Mouse (Mus musculus) left cerebral cortex, postnatal 25 days (tissue): ENCODE measurements at regions not wholly inside any gene's neighbourhood (a gene's known extent, or its start where the extent isn't known, plus 50 kb on each side); places are given as distances from the start of the nearest gene placed in this dataset.

Experiments used
- DNase-seq, 2 experiments: peaks; one replicate each; pipeline ENCODE4 v3.0.0; 2022; ENCODE audit warnings: low spot score in 2 of 2, mixed read lengths in 1 of 2
- intact Hi-C: fragments of 180-260 bp; cut with DNase I; formaldehyde crosslinking; loops from one replicate; pipeline ENCODE4 v1.15.1; 2025

DNA sequence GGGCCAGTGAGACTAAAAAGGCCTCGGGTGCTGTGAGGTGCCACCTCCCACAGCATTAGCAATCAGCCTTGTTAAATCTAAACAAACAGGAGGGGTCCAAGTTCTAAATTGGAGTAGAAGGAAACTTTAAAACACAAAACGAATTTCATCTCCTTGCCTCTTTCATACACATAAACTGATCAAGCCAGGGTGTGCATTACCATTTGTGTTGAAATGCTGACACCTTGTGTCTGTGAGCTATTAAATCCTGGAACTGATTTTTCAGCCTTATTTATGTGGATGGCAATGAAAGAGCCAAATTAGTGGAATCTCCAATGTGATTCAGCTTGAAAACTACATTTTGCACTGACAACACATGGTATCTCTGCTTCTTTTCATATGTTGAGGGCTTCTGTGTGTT, 114.8 kb downstream of the Pcsk1 start:
- intact Hi-C loops: loop anchor here (5.0 kb wide), 2 partner anchors 342 to 567 kb away; partner anchors contain the start of gene Erap1
- peak; percentile 14 to 49 for DNase-seq

DNA sequence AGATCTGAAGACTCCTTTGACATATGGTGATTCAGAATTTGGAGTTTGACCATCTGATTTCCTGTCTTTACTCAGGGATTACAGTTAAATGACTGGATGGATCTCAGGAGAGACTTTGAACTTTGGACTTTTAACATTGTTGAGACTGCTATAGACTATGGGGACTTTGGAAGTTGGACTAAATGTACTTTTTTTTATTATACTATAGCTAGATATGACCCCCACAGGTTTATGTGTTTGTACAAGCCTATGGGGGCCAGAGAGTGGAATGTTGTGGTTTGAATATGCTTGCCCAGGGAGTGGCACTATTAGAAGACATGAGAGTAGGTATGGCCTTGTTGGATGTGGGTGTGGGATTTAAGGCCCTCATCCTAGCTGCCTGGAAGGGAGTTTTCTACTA, 134.3 kb downstream of the Pcsk1 start:
- no peak for DNase-seq
- intact Hi-C loops: no loop called here

DNA sequence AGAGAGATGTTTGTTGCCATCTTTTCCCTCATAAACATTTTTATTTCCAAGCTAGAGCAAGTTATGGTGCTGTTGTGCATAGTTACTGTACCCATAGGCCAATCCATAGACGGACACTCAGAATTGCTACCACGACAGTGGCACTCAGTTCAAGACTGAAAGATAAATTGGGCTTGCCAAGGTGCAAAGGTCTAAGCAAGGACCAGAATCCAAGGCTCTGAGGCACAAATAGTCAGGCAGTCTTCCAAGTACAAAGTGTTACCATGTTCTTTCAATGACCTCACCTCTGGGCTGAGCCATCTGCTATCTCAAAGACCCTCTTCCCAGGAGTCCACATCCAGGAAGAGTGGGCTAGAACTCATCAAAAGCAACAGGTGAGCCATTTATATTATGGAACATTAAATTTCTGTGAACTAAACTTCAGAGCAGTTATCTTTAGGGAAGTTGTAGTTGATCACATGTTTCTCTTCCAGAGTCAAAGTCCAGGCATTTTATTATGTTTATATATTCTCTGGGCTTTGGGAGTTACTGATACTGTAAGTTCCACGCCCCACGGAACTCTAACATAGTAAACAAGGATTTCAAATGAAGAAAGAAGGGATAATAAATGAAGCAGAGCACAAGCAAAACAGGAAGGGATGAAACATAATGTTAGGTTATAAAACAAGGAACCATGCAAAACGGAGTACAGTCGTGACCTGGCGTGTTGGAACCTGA, 136.1 kb downstream of the Pcsk1 start:
- intact Hi-C loops: loop anchor here (2.0 to 5.0 kb wide), 3 partner anchors 482 to 797 kb away; partner anchors contain the start of gene Ell2

DNA sequence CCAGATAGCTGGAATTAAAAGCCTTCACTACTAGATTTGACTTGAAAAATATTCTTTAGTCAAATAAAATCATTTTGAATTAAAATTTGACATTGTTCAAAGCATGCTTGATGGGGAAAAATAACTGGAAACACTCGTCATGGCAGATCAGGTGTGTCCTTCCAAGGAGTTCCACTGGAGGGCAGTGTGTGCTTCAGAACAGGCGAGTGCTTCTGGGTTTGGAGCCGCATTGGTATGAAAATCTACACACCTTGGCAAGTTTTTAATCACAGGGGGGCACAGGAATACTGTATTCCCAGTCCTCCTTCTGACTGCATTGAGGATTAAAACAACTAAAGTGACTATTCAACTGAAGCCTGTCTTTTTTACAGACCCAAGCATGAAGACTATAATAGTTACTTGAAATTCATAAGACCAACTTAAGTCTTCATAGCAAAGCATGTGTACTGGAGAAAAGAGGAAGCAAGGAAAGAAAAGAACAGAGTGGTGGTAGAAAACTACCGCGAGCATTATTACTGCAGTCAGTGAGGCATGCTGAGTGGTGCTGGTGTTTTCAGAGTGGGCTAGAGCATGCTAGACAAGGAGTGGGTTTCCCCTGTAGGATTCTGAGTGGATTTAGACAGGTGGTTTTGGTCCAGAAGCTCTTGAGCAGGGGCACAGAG, 138.1 kb downstream of the Pcsk1 start:
- peak; percentile 73 to 77 for DNase-seq
- intact Hi-C loops: loop anchor here (1.0 to 5.0 kb wide), 4 partner anchors 480 to 795 kb away; partner anchors contain the start of gene Ell2

More for the DNA sequence above, 136.1 kb downstream of the Pcsk1 start:
- DNase-seq: no peak

DNA sequence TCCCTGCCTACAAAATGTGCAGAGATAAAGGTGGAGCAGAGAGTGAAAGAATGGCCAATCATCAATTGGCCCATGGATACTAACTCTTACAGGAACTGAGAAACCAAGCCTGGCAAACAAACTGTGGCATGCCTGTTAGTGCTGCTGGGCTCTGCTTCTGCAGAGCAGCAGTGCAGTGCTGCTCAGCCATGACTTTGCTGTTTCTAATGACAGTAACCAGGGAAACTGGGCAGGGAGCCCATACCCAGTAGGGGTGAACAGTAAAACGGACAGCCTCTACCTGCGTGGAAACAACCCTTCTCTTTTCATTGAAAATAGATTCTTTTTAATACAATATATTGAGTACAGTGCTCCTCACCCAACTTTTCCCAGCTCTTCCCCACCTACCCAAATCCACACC, 146.8 kb downstream of the Pcsk1 start:
- intact Hi-C loops: no loop called here
- no peak for DNase-seq
